Mouse (Mus musculus) forebrain, embryonic 14.5 days (tissue): ENCODE data around the gene Gm17654. TPM values are rescaled to one million over a fixed set of nuclear protein-coding genes. Genes with fewer than 3 reads are reported as not detected.
"Not testable (repeated sequence)": the region's sequence is repeated elsewhere in the genome, so short reads cannot be mapped to it uniquely, and the experiment has no call there.

ENCODE experiments used
- ATAC-seq: fragments of 200-750 bp; cut with Nextera tagmentation; 2 replicates; pipeline ENCODE4 v1.8.0; 2017; ENCODE audit warnings: mild to moderate bottlenecking, moderate library complexity
- DNase-seq: peaks from one replicate; pipeline ENCODE4 v3.0.0-alpha.2; 2015; ENCODE audit warnings: low spot score
- H3K27ac ChIP-seq: fragments of 300-500 bp; sonication (generic); 2 replicates; pipeline ENCODE4 v1.5.1; 2014; ENCODE audit warnings: low read depth, mild to moderate bottlenecking, control low read depth, low read length, moderate library complexity
- H3K27me3 ChIP-seq: fragments of 300-500 bp; sonication (generic); replicated peaks from 2 replicates; pipeline ENCODE4 v1.6.1; 2014; ENCODE audit warnings: low read length, control low read depth, mixed read lengths; ENCODE audit not compliant: control insufficient read depth, insufficient read depth
- H3K36me3 ChIP-seq: fragments of 300-500 bp; sonication (generic); 2 replicates; pipeline ENCODE4 v1.6.1; 2014; ENCODE audit warnings: low read length, control low read depth; ENCODE audit not compliant: control insufficient read depth, insufficient read depth
- H3K4me1 ChIP-seq: fragments of 300-500 bp; sonication (generic); 2 replicates; pipeline ENCODE4 v1.6.1; 2014; ENCODE audit warnings: antibody characterized with exemption, low read length, control low read depth; ENCODE audit not compliant: control insufficient read depth, insufficient read depth
- H3K4me2 ChIP-seq: fragments of 300-500 bp; sonication (generic); 2 replicates; pipeline ENCODE4 v1.6.1; 2014; ENCODE audit warnings: mild to moderate bottlenecking, control low read depth, low read length
- H3K4me3 ChIP-seq: fragments of 300-500 bp; sonication (generic); 2 replicates; pipeline ENCODE4 v1.5.1; 2014; ENCODE audit warnings: low read depth, low read length, control low read depth
- H3K9ac ChIP-seq: fragments of 300-500 bp; sonication (generic); 2 replicates; pipeline ENCODE4 v1.6.1; 2014; ENCODE audit warnings: mild to moderate bottlenecking, low read length, control low read depth, moderate library complexity
- H3K9me3 ChIP-seq: fragments of 300-500 bp; sonication (generic); replicated peaks from 2 replicates; pipeline ENCODE4 v1.6.1; 2016; ENCODE audit warnings: low read length, control low read depth, mixed read lengths; ENCODE audit not compliant: control insufficient read depth
- WGBS: fragments of 180-500 bp; shearing (Covaris S2); extraction: QIAGEN DNeasy Blood & Tissue Kit; methylation state at CpG from one replicate; pipeline ENCODE4 v1.1.7; 2014; 5-methylcytosine and 5-hydroxymethylcytosine counted together
- polyA plus RNA-seq: library from polyadenylated mRNA; unstranded; fragments of >200 nt; fragmentation: Nextera tagmentation; extraction: Ambion mirVana; gene quantifications from 2 replicates; pipeline ENCODE4 v1.2.1, GENCODE M21; 2014

Gm17654 gene
- not detected in 2 replicates for polyA plus RNA-seq

GRCm38 (mm10) chr14:43579046-43579445 is at the start of gene Gm17654:
TSS of gene Gm17654 (minus strand) at chr14:43579146.
- not testable (repeated sequence) for H3K36me3 ChIP-seq, H3K27ac ChIP-seq, DNase-seq, ATAC-seq, H3K27me3 ChIP-seq, H3K9me3 ChIP-seq, H3K9ac ChIP-seq, H3K4me2 ChIP-seq, H3K4me1 ChIP-seq, H3K4me3 ChIP-seq
- WGBS, result 100% methylated on average over 1 of the region's 2 CpGs

- H3K27ac ChIP-seq, H3K4me1 ChIP-seq, H3K27me3 ChIP-seq, H3K9me3 ChIP-seq, H3K4me2 ChIP-seq, H3K36me3 ChIP-seq, DNase-seq, ATAC-seq, H3K4me3 ChIP-seq, H3K9ac ChIP-seq: not testable (repeated sequence)
These were observed 29.0 kb upstream of the Gm17654 start, which contains the start of gene Gm10375 for GRCm38 (mm10) chr14:43607913-43608312. TSS of gene Gm10375 (minus strand) at chr14:43608013.

- not testable (repeated sequence) for ATAC-seq, H3K27ac ChIP-seq, H3K27me3 ChIP-seq, DNase-seq, H3K4me2 ChIP-seq, H3K9me3 ChIP-seq, H3K36me3 ChIP-seq, H3K4me1 ChIP-seq, H3K4me3 ChIP-seq, H3K9ac ChIP-seq
- WGBS, result 96% methylated on average over 2 of the region's 4 CpGs
These were observed 977 bp downstream of the Gm17654 start for GRCm38 (mm10) chr14:43577969-43578368.

DNA sequence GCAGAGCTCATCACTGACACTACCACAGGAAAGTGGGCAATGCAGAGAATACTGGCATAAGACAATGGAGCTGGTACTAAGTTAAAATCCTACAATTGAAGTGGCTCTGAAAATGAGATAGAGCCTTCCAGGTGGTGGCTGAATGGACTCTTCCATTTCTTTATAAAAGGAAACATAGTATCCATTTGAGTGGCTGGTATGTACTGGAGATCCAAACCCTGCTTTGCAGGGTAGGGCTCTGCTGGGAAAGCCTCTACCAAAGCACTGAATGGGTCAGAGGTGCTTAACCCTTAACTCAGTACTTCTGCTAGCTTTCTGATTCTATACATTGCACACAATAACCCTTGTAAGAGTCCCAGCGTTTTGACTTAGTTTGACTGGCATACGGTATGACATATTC is 26.7 kb downstream of the Gm17654 start:
- not testable (repeated sequence) for H3K9me3 ChIP-seq, H3K4me2 ChIP-seq, H3K9ac ChIP-seq, H3K36me3 ChIP-seq, DNase-seq, H3K4me3 ChIP-seq, ATAC-seq, H3K4me1 ChIP-seq, H3K27ac ChIP-seq, H3K27me3 ChIP-seq
- WGBS, result 80% methylated on average over 2 of the region's 2 CpGs

GRCm38 (mm10) chr14:43546281-43546680 is 32.7 kb downstream of the Gm17654 start:
- H3K27me3 ChIP-seq, ATAC-seq, H3K9me3 ChIP-seq, H3K9ac ChIP-seq, H3K36me3 ChIP-seq, H3K4me1 ChIP-seq, H3K4me2 ChIP-seq, DNase-seq, H3K27ac ChIP-seq, H3K4me3 ChIP-seq: not testable (repeated sequence)

GRCm38 (mm10) chr14:43543276-43543675 is 35.7 kb downstream of the Gm17654 start, which contains the start of gene Gm5799:
TSS of gene Gm5799 (plus strand) at chr14:43543576.
- 88% methylated on average over 1 of the region's 2 CpGs for WGBS
- not testable (repeated sequence) for ATAC-seq, H3K4me1 ChIP-seq, DNase-seq, H3K36me3 ChIP-seq, H3K9ac ChIP-seq, H3K4me2 ChIP-seq, H3K27ac ChIP-seq, H3K9me3 ChIP-seq, H3K4me3 ChIP-seq, H3K27me3 ChIP-seq

- ATAC-seq, H3K36me3 ChIP-seq, H3K9ac ChIP-seq, H3K27ac ChIP-seq, DNase-seq, H3K4me2 ChIP-seq, H3K9me3 ChIP-seq, H3K4me3 ChIP-seq, H3K4me1 ChIP-seq, H3K27me3 ChIP-seq: not testable (repeated sequence)
- WGBS, result 73% methylated on average over 2 of the region's 2 CpGs
These were observed 40.8 kb downstream of the Gm17654 start for GRCm38 (mm10) chr14:43538144-43538543.

GRCm38 (mm10) chr14:43532387-43532786 is 46.6 kb downstream of the Gm17654 start:
- not testable (repeated sequence) for ATAC-seq, H3K4me1 ChIP-seq
- 40% methylated on average over 5 of the region's 6 CpGs for WGBS

GRCm38 (mm10) chr14:43532011-43532383 is 46.9 kb downstream of the Gm17654 start:
- H3K9ac ChIP-seq, DNase-seq: not testable (repeated sequence)
- no CpG with 5 or more reads among the region's 6 CpGs for WGBS

More at GRCm38 (mm10) chr14:43532387-43532786, 46.6 kb downstream of the Gm17654 start:
- H3K9ac ChIP-seq, H3K27ac ChIP-seq, DNase-seq, H3K4me3 ChIP-seq, H3K27me3 ChIP-seq, H3K36me3 ChIP-seq, H3K4me2 ChIP-seq, H3K9me3 ChIP-seq: not testable (repeated sequence)

More at GRCm38 (mm10) chr14:43532011-43532383, 46.9 kb downstream of the Gm17654 start:
- not testable (repeated sequence) for H3K27me3 ChIP-seq, H3K9me3 ChIP-seq, H3K36me3 ChIP-seq, H3K4me3 ChIP-seq, H3K4me2 ChIP-seq, ATAC-seq, H3K27ac ChIP-seq, H3K4me1 ChIP-seq
